22 mouse cellular contexts compared by ENCODE assay signal in the genomic region with DNA sequence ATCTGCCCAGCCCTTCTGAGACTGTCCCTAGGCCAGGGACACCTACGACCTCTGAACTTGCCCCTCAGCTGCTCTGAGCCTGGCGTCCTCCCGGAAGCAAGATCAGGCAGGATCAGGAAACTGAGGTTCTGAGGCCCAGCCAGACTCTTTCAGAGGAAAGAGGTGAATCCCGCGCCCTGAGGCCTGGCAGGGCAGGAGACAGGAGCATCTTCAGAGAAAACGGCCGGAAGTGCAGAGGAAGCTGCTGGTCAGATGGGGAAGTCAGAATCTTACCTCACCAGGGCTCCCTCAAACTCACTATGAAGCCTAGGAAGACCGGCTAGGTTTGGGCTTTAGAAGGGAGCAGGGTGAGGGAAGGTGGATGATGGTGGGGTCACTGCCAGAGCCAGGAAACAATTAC. TPM values are rescaled to one million over a fixed set of nuclear protein-coding genes. Genes with fewer than 3 reads are reported as not detected.
A peak's percentile ranks its signal among the peaks of the same experiment; 100 is the strongest.
DNase-seq lines count a peak whose midpoint lies in the region; ATAC-seq lines count a peak whose summit lies in the region.
"Had no signal": no experiment of that assay in that cellular context is flagged by ENCODE, and none has a peak within 500 bp of the region (broad histone marks: within the 10 kb centered on the region; RNA-seq: fewer than 3 reads in every experiment).

No protein-coding gene starts in this region.

- no peaks in the 10 kb centered on the region for H3K9me3 ChIP-seq in forebrain, embryonic 12.5 days
- H3K9me3 ChIP-seq in forebrain, embryonic 10.5 days: no peaks in the 10 kb centered on the region
- no peaks in the 10 kb centered on the region for H3K9me3 ChIP-seq in liver, embryonic 11.5 days (ENCODE audit: control insufficient read depth, low read length)
- H3K9me3 ChIP-seq in liver, embryonic 12.5 days (replicated peaks): no peaks in the 10 kb centered on the region
- H3K9me3 ChIP-seq: forebrain, embryonic 13.5 days; midbrain, embryonic 12.5 days had no signal

- WGBS in forebrain, embryonic 12.5 days: 64% methylated on average over 8 of the region's 8 CpGs
- 62% methylated on average over 8 of the region's 8 CpGs for WGBS in forebrain, embryonic 10.5 days
- WGBS in liver, embryonic 11.5 days: 29% methylated on average over 8 of the region's 8 CpGs
- WGBS in liver, embryonic 12.5 days (ENCODE audit: insufficient replicate concordance): 13% methylated on average over 8 of the region's 8 CpGs

- no peak overlapping the region for H3K27ac ChIP-seq in forebrain, embryonic 12.5 days
- H3K27ac ChIP-seq in forebrain, embryonic 10.5 days: no peak overlapping the region
- no peak overlapping the region for H3K27ac ChIP-seq in liver, embryonic 11.5 days (ENCODE audit: low read depth, low read length)
- no peak overlapping the region for H3K27ac ChIP-seq in liver, embryonic 12.5 days
- H3K27ac ChIP-seq: forebrain, embryonic 13.5 days; kidney, postnatal 0 days; layer of hippocampus, adult 2 months; midbrain, embryonic 12.5 days had no signal

- H3K4me3 ChIP-seq in forebrain, embryonic 12.5 days (replicated peaks): no peak overlapping the region
- H3K4me3 ChIP-seq in forebrain, embryonic 10.5 days: no peak overlapping the region
- H3K4me3 ChIP-seq in liver, embryonic 11.5 days (ENCODE audit: low read depth, low read length): no peak overlapping the region
- no peak overlapping the region for H3K4me3 ChIP-seq in liver, embryonic 12.5 days
- H3K4me3 ChIP-seq: forebrain, embryonic 13.5 days; layer of hippocampus, adult 2 months; midbrain, embryonic 12.5 days; myocyte had no signal

- H3K9ac ChIP-seq in forebrain, embryonic 12.5 days: 0 out of 2 replicates have a peak overlapping the region, but pooled peaks have one; percentile 38
- 0 out of 2 replicates have a peak overlapping the region, but pooled peaks have one; percentile 6 for H3K9ac ChIP-seq in liver, embryonic 11.5 days (ENCODE audit: low read depth, low read length)
- H3K9ac ChIP-seq in liver, embryonic 12.5 days: no peak overlapping the region
- H3K9ac ChIP-seq: forebrain, embryonic 13.5 days; midbrain, embryonic 12.5 days had no signal

- H3K27me3 ChIP-seq in forebrain, embryonic 12.5 days: peaks cover 34% of the 10 kb centered on the region
- H3K27me3 ChIP-seq in forebrain, embryonic 10.5 days (ENCODE audit: poor library complexity, severe bottlenecking): peaks cover 36% of the 10 kb centered on the region
- H3K27me3 ChIP-seq in liver, embryonic 11.5 days (replicated peaks; ENCODE audit: control insufficient read depth, insufficient read depth, low read length): peaks cover 3% of the 10 kb centered on the region
- H3K27me3 ChIP-seq in liver, embryonic 12.5 days (replicated peaks): peaks cover 39% of the 10 kb centered on the region
- no peaks in the 10 kb centered on the region for H3K27me3 ChIP-seq in splenic B cell, adult 2 months (ENCODE audit: control insufficient read depth, insufficient read depth, low read length, poor library complexity, severe bottlenecking)

- no peaks in the 10 kb centered on the region for H3K36me3 ChIP-seq in forebrain, embryonic 12.5 days (replicated peaks)
- H3K36me3 ChIP-seq in forebrain, embryonic 10.5 days (replicated peaks): no peaks in the 10 kb centered on the region
- no peaks in the 10 kb centered on the region for H3K36me3 ChIP-seq in liver, embryonic 11.5 days (ENCODE audit: control insufficient read depth, insufficient read depth, low read length)
- H3K36me3 ChIP-seq in liver, embryonic 12.5 days: no peaks in the 10 kb centered on the region
- H3K36me3 ChIP-seq in splenic B cell, adult 2 months (ENCODE audit: control insufficient read depth, insufficient read depth, low read length, poor library complexity, severe bottlenecking): no peaks in the 10 kb centered on the region
- H3K36me3 ChIP-seq: midbrain, embryonic 12.5 days had no signal

- H3K4me2 ChIP-seq in forebrain, embryonic 12.5 days: no peak overlapping the region
- no peak overlapping the region for H3K4me2 ChIP-seq in liver, embryonic 11.5 days
- H3K4me2 ChIP-seq in liver, embryonic 12.5 days: no peak overlapping the region
- H3K4me2 ChIP-seq: forebrain, embryonic 13.5 days; midbrain, embryonic 12.5 days had no signal

- no peak for ATAC-seq in forebrain, embryonic 12.5 days (ENCODE audit: low FRiP score)
- no peak for ATAC-seq in liver, embryonic 11.5 days (replicated peaks; ENCODE audit: low FRiP score)
- no peak for ATAC-seq in liver, embryonic 12.5 days
- peak; percentile 53 for ATAC-seq in granulocyte monocyte progenitor cell, adult 5-6 weeks (replicated peaks; ENCODE audit: poor library complexity, severe bottlenecking)
- ATAC-seq: forebrain, embryonic 13.5 days had no signal

- peaks cover 29% of the 10 kb centered on the region for H3K4me1 ChIP-seq in forebrain, embryonic 12.5 days
- peaks cover 53% of the 10 kb centered on the region for H3K4me1 ChIP-seq in forebrain, embryonic 10.5 days
- peaks cover 26% of the 10 kb centered on the region for H3K4me1 ChIP-seq in liver, embryonic 11.5 days (replicated peaks; ENCODE audit: control insufficient read depth, insufficient read depth, low read length)
- H3K4me1 ChIP-seq in liver, embryonic 12.5 days: peaks cover 46% of the 10 kb centered on the region

- no peak for DNase-seq in forebrain, embryonic 10.5 days (ENCODE audit: extremely low spot score, low spot score)
- no peak for DNase-seq in liver, embryonic 11.5 days (ENCODE audit: low spot score)
- peak; percentile 25 for DNase-seq in splenic B cell, adult 2 months (ENCODE audit: low read depth, low spot score)
- DNase-seq in adrenal gland, postnatal 36 days: no peak
- no peak for DNase-seq in adrenal gland, adult 8-10 months
- DNase-seq: adrenal gland, adult 2 months; cerebellum, adult 11 months; cerebellum, postnatal 14 days; gastrocnemius, postnatal 14 days; kidney, adult 18-20 months; layer of hippocampus, postnatal 36 days; lung, adult 18-20 months; lung, postnatal 14 days; thymus, postnatal 4 days had no signal

RNA-seq across cellular contexts. Expression of a gene that starts 13.0 kb away (rescaled TPM):
- polyA plus RNA-seq in forebrain, embryonic 12.5 days (2016; fragmentation: Nextera tagmentation; extraction: Ambion mirVana): 8.2 and 9.8 TPM in 2 replicates
- 5.9 and 6.3 TPM in 2 replicates for polyA plus RNA-seq in forebrain, embryonic 10.5 days (2016; fragmentation: Nextera tagmentation; extraction: Ambion mirVana)
- polyA plus RNA-seq in liver, embryonic 11.5 days (2014; fragmentation: Nextera tagmentation; extraction: Ambion mirVana): 4.0 and 5.0 TPM in 2 replicates
- polyA plus RNA-seq in liver, embryonic 12.5 days (2016; fragmentation: Nextera tagmentation; extraction: Ambion mirVana): 1.6 and 2.0 TPM in 2 replicates
- total RNA-seq in granulocyte monocyte progenitor cell, adult 5-6 weeks (2014; fragmentation: Nextera tagmentation): 20.1 and 21.5 TPM in 2 replicates
- total RNA-seq in granulocyte monocyte progenitor cell, adult 5-6 weeks (2017): 25.6 and 27.6 TPM in 2 replicates
- 100 to 1,000 TPM in 1 of 2 experiments, 10 to 100 TPM in 1; 81.7 to 149 TPM for total RNA-seq in adrenal gland, postnatal 36 days (2021)
- 100 to 1,000 TPM in 1 of 4 experiments, 10 to 100 TPM in 3; 17.5 to 112 (median 73.6) TPM for total RNA-seq in adrenal gland, adult 8-10 months (2022)

RNA-seq across cellular contexts. Expression of a gene that starts 24.9 kb away (rescaled TPM):
- polyA plus RNA-seq in forebrain, embryonic 12.5 days (2016; fragmentation: Nextera tagmentation; extraction: Ambion mirVana): 67.7 and 73.8 TPM in 2 replicates
- 85.6 and 89.5 TPM in 2 replicates for polyA plus RNA-seq in forebrain, embryonic 10.5 days (2016; fragmentation: Nextera tagmentation; extraction: Ambion mirVana)
- polyA plus RNA-seq in liver, embryonic 11.5 days (2014; fragmentation: Nextera tagmentation; extraction: Ambion mirVana): 16.2 and 18.2 TPM in 2 replicates
- 23.1 and 23.6 TPM in 2 replicates for polyA plus RNA-seq in liver, embryonic 12.5 days (2016; fragmentation: Nextera tagmentation; extraction: Ambion mirVana)
- total RNA-seq in granulocyte monocyte progenitor cell, adult 5-6 weeks (2014; fragmentation: Nextera tagmentation): 24.9 and 35.1 TPM in 2 replicates
- 56.2 and 62.8 TPM in 2 replicates for total RNA-seq in granulocyte monocyte progenitor cell, adult 5-6 weeks (2017)
- total RNA-seq in adrenal gland, postnatal 36 days (2021): 10 to 100 TPM; 11.2 to 17.2 TPM
- total RNA-seq in adrenal gland, adult 8-10 months (2022): 10 to 100 TPM; 10.0 to 17.2 (median 15.2) TPM

RNA-seq across cellular contexts. Expression of a gene that starts 42.1 kb away (rescaled TPM):
- polyA plus RNA-seq in forebrain, embryonic 12.5 days (2016; fragmentation: Nextera tagmentation; extraction: Ambion mirVana): 311 and 314 TPM in 2 replicates
- polyA plus RNA-seq in forebrain, embryonic 10.5 days (2016; fragmentation: Nextera tagmentation; extraction: Ambion mirVana): 395 and 401 TPM in 2 replicates
- 396 and 445 TPM in 2 replicates for polyA plus RNA-seq in liver, embryonic 11.5 days (2014; fragmentation: Nextera tagmentation; extraction: Ambion mirVana)
- 271 and 301 TPM in 2 replicates for polyA plus RNA-seq in liver, embryonic 12.5 days (2016; fragmentation: Nextera tagmentation; extraction: Ambion mirVana)
- 145 and 158 TPM in 2 replicates for total RNA-seq in granulocyte monocyte progenitor cell, adult 5-6 weeks (2014; fragmentation: Nextera tagmentation)
- 38.2 and 50.4 TPM in 2 replicates for total RNA-seq in granulocyte monocyte progenitor cell, adult 5-6 weeks (2017)
- 100 to 1,000 TPM; 202 to 239 TPM for total RNA-seq in adrenal gland, postnatal 36 days (2021)
- 100 to 1,000 TPM; 154 to 235 (median 185) TPM for total RNA-seq in adrenal gland, adult 8-10 months (2022)
